Mouse (Mus musculus): ENCODE data around the gene 2210011C24Rik.

Gene 2210011C24Rik

GRCm38 (mm10) chr8:83994030-83994429, 17.9 kb downstream of the 2210011C24Rik start:
- WGBS = 75% methylated on average over 3 of the region's 3 CpGs

- 83% methylated on average over 2 of the region's 2 CpGs for WGBS
These were observed 19.5 kb downstream of the 2210011C24Rik start for GRCm38 (mm10) chr8:83992488-83992887.

GRCm38 (mm10) chr8:83990170-83990569, 21.8 kb downstream of the 2210011C24Rik start:
- 96% methylated on average over 14 of the region's 14 CpGs for WGBS

- 84% methylated on average over 7 of the region's 7 CpGs for WGBS
These were observed 22.7 kb downstream of the 2210011C24Rik start for GRCm38 (mm10) chr8:83989243-83989642.

GRCm38 (mm10) chr8:83983222-83983621, 28.7 kb downstream of the 2210011C24Rik start:
- WGBS = 91% methylated on average over 2 of the region's 2 CpGs

GRCm38 (mm10) chr8:83982449-83982848, 29.5 kb downstream of the 2210011C24Rik start:
- 90% methylated on average over 4 of the region's 4 CpGs for WGBS

GRCm38 (mm10) chr8:83981533-83981932, 30.4 kb downstream of the 2210011C24Rik start:
- 88% methylated on average over 7 of the region's 7 CpGs for WGBS

- 55% methylated on average over 8 of the region's 8 CpGs for WGBS
These were observed 31.1 kb downstream of the 2210011C24Rik start for GRCm38 (mm10) chr8:83980845-83981244.

GRCm38 (mm10) chr8:83980250-83980649, 31.7 kb downstream of the 2210011C24Rik start:
- 93% methylated on average over 1 of the region's 1 CpGs for WGBS

- 57% methylated on average over 9 of the region's 9 CpGs for WGBS
These were observed 33.8 kb downstream of the 2210011C24Rik start for GRCm38 (mm10) chr8:83978200-83978599.

GRCm38 (mm10) chr8:83977646-83978045, 34.3 kb downstream of the 2210011C24Rik start:
- 24% methylated on average over 6 of the region's 6 CpGs for WGBS

GRCm38 (mm10) chr8:83976779-83977350, 35.1 kb downstream of the 2210011C24Rik start:
- 55% methylated on average over 5 of the region's 5 CpGs for WGBS

GRCm38 (mm10) chr8:83976101-83976630, 35.8 kb downstream of the 2210011C24Rik start:
- WGBS = 73% methylated on average over 4 of the region's 4 CpGs

GRCm38 (mm10) chr8:83974521-83974920, 37.5 kb downstream of the 2210011C24Rik start:
- 73% methylated on average over 4 of the region's 4 CpGs for WGBS

GRCm38 (mm10) chr8:83973161-83974031, 38.6 kb downstream of the 2210011C24Rik start:
- WGBS = 2% methylated on average over 37 of the region's 37 CpGs

GRCm38 (mm10) chr8:83972150-83973120, 39.5 kb downstream of the 2210011C24Rik start, which contains the start of gene Prkaca:
Prkaca (plus strand) TSS chr8:83972993.
- WGBS = under 1% methylated on average over 84 of the region's 94 CpGs

- 74% methylated on average over 6 of the region's 6 CpGs for WGBS
These were observed 40.3 kb downstream of the 2210011C24Rik start for GRCm38 (mm10) chr8:83971661-83972060.

GRCm38 (mm10) chr8:83971121-83971520, 40.9 kb downstream of the 2210011C24Rik start:
- 91% methylated on average over 4 of the region's 4 CpGs for WGBS

- WGBS = 95% methylated on average over 7 of the region's 7 CpGs
These were observed 44.3 kb downstream of the 2210011C24Rik start for GRCm38 (mm10) chr8:83967701-83968100.

GRCm38 (mm10) chr8:83964015-83964765, 47.8 kb downstream of the 2210011C24Rik start:
- 84% methylated on average over 5 of the region's 5 CpGs for WGBS

All from cerebral cortex, adult 2 months (tissue).